Mouse (Mus musculus): Measurements from ENCODE around the gene Stx6.

The Stx6 gene

DNA sequence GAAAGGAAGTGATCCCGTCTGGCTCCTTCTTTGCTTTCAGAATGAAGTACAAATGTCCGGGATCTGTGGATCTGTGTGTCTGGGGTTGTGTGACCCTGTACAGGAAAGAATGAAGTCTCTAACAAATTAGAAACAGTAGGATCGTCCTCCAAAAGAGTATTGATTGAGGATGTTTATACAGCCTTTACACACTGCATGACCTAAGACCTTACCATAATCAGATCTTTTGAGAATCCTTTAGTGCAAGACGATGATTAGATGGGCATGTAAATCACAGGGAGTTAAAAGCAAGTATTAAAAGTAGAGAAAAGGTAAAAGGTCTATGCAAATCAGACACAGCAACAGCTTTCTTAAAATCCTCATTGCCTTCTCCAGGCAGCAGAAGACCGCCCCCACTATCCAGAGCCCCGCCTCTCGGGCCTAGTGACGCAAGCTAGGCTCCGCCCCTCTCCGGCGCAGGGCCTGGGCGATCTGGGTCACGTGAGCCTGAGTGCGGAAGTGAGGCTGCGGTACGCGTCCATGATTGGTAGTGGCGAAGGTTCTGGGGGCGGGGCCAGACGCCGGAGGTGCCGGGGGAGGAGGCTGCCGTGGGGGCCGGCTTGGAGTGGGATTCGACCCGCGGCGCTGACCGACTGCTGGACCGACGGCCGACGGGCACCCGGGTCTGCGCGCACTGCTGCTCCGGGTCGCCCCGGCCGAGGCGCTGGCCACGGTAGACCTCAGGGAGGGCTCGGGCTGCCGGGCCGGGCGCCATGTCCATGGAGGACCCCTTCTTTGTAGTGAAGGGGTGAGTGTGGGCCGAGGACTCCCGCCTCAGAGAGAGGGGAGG is at the start of gene Stx6:
Gene Stx6 (plus strand): TSS at position 575 of the 829 bp plus-strand sequence.
- DNase-seq (ENCODE audit: extremely low spot score) = peak; percentile 99

- DNase-seq (ENCODE audit: extremely low spot score) = no peak
These were observed 48.8 kb upstream of the Stx6 start for GRCm38 (mm10) chr1:155109387-155110350.

DNA sequence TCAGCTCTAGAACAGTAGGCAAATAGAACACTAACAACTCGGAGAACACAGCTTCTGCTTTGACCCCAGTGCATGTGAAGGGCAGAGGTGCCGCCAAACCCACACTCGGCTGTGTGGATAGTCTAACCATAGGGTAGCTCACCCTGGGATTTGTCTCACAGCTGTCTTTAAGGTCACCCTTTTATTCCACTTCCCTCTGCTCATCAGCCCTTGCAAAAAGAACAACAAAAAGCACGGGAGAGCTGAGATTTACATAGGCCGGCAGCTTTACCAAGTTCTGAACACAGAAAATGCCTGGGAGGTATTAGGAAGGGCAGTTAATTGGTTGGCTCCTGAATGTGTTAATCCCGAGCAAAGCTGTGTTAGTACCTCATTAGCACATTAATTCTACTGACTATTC is 47.0 kb upstream of the Stx6 start:
- DNase-seq (ENCODE audit: extremely low spot score) = no peak

DNA sequence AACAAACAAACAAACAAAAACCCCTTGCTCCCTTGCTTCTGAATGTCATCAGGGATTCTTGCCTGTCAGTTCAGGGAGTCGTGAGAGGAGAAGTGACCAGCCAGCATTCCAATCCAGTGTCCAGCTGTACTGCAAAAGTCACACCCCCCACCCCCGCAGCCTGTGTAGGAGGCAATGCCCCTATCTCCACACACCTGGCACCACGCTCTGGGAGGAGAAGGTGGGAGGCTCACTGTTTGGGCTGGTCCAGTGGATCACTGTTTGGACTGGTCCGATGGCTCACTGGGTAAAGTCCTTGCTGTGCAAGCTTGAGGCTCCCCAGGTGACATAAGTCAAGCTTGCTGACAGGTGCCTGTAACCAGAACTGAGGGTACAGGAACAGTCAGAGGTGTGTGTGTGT is 46.4 kb upstream of the Stx6 start:
- DNase-seq (ENCODE audit: extremely low spot score) = no peak

DNA sequence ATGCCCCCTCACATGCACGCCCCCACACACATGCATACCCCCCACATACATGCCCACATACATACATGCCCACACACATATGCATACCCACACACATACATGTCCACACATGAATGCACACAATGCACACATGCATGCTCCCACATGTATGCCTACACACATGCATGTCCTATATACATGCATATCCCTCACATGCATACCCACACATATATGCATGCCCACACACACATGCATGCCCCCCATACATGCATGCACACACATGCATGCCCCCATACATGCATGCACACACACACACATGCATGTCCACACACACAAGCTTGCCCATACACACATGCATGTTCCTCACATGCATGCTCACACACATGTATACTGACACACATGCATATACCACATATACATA is 45.6 kb upstream of the Stx6 start:
- no peak for DNase-seq (ENCODE audit: extremely low spot score)

DNA sequence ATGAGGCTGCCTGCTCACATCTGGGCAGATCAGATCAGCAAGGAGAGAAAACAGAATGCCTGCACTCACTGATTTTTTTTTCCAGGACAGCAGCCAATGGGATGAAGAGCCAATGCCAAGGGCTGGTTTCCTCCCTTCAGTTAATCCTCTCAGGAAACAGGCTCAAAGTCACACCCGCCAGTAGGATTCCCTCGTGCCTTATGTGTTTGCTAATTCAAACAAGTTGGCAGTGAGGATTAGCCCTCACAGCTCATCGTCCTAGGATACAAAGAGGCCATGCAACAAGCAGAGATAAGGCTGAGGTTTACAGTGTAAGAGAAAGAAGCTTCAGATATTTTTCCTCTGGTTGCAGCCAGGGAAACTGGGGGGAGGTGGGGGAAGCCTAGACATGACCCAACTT is 44.6 kb upstream of the Stx6 start:
- no peak for DNase-seq (ENCODE audit: extremely low spot score)

DNA sequence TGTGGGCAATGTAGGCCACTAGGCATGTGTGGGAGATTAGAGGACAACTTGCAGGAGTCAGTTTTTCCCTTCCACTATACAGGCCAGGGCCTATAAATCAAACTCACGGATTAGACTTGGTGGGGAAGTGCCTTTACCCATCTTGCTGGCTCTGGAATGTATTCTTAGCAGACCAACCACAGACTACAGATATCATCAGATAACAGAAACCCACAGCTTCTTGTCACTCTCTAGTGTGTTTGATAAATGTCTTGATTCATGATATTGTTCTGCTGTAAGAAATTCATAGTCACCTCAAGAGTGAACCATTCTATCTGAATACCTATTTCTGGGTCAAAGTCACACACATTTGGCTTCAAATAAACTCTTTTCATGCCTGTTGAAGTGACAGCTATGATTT is 38.8 kb upstream of the Stx6 start:
- no peak for DNase-seq (ENCODE audit: extremely low spot score)

GRCm38 (mm10) chr1:155121977-155122939 is 36.3 kb upstream of the Stx6 start:
- no peak for DNase-seq (ENCODE audit: extremely low spot score)

DNA sequence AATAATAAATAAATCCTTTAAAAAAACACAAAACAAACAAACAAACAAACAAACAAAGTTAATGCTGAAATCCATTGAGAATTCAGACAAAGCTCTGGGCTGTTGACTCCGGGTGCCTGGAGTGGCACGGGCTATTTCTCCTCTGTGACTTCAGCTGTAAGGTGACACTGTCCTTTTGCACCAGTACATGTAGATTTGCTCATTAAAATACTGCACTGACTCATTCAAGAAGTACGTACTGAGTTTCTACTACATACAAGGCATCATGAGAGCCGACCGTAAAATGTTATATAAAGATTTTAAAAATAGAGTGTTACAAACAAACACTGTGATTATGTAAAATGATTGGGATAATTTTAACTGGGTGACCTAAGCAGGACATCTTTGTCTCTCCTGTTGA is 34.1 kb upstream of the Stx6 start:
- DNase-seq (ENCODE audit: extremely low spot score) = no peak

GRCm38 (mm10) chr1:155126716-155127115 is 31.8 kb upstream of the Stx6 start:
- DNase-seq (ENCODE audit: extremely low spot score) = no peak

GRCm38 (mm10) chr1:155127429-155127934 is 31.0 kb upstream of the Stx6 start:
- no peak for DNase-seq (ENCODE audit: extremely low spot score)

DNA sequence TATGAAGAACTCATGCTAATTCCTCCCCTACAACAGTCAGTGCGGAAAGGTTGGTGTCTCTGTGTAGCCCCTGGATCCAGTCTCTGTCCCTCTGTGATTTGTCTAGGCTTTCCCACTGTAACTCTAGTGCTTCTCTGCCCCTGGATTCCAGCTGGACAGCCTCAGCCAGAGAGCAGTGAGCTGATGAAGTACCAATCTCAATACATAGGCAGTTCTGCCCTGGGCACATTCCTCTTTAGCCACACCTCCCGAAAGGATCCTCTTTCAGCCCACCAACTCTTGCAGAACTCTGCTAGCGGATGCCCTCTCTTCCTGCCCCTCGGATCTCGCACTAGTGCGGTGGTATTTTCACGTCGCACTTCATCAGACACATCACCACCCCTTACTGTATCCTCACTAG is 23.6 kb upstream of the Stx6 start:
- DNase-seq (ENCODE audit: extremely low spot score) = no peak

GRCm38 (mm10) chr1:155138795-155139194 is 19.7 kb upstream of the Stx6 start:
- no peak for DNase-seq (ENCODE audit: extremely low spot score)

- DNase-seq (ENCODE audit: extremely low spot score) = no peak
These were observed 18.4 kb upstream of the Stx6 start for GRCm38 (mm10) chr1:155140076-155140475.

- DNase-seq (ENCODE audit: extremely low spot score) = no peak
These were observed 12.9 kb upstream of the Stx6 start for GRCm38 (mm10) chr1:155145620-155146019.

- DNase-seq (ENCODE audit: extremely low spot score) = no peak
These were observed 11.9 kb upstream of the Stx6 start, which contains the start of gene Mr1 for GRCm38 (mm10) chr1:155146572-155146980. Mr1 (minus strand) TSS chr1:155146814.

DNA sequence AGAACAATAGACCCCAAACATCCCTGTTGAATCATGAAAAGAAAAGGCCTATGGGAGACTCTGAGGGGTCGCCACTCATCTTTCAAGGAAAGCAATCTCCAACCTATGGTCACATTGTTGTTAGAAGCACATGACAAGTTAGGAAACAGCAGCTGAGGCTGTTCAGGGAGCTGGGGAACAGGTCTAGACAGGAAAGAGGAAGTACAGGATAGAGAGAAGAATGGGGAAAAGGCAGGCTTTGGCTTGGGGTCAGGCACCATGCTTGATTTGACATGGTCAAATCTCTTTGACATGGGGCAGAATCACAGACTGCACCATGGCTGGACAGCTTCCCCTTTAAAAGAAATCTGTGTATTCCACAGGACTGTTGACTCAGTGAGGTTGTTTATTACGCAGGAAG is 11.3 kb upstream of the Stx6 start:
- DNase-seq (ENCODE audit: extremely low spot score) = no peak

DNA sequence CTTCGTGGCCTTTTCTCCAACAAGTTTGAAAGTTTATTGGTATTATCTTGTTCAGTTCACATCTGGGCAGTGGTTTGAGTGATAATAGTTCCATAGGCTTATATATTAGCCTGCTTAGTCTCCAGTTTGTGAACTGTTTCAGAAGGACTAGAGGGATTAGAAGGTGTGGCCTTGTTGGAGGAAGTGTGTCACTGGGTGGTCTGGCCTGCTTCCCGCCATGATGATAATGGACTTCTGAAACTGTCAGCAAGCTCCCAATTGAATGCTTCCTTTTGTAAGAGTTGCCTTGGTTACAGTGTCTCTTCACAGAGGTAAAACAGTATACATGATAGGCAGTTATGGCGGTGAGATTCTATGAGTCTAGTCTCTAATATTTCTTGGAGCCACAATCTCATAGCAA is 9.1 kb upstream of the Stx6 start:
- no peak for DNase-seq (ENCODE audit: extremely low spot score)

- no peak for DNase-seq (ENCODE audit: extremely low spot score)
These were observed 7.7 kb upstream of the Stx6 start for GRCm38 (mm10) chr1:155150821-155151220.

DNA sequence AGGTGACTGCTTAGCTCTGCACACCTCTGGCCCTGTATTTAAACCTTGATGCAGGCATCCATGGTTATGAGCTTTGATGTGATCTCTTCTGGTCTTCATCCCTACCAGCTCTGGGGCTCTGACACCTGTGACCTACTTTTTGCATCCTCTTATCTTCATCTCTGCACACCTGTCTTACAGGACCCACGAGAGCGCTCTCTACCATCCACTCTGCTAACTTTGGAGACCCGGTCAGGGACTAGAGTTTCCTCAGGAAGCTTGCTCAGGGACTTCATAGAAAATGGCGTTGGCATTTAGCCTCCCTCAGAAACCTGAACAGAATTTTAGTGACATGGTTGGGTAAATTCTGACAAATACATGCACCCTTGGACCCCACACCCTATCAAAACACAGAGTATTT is 4.6 kb upstream of the Stx6 start:
- DNase-seq (ENCODE audit: extremely low spot score) = no peak

- no peak for DNase-seq (ENCODE audit: extremely low spot score)
These were observed 512 bp downstream of the Stx6 start for GRCm38 (mm10) chr1:155158970-155159484.

All from embryo, embryonic 9.5 days (tissue).